Mouse (Mus musculus) heart, embryonic 15.5 days (tissue): ENCODE measurements around the gene Ffar4. TPM values are rescaled to one million over a fixed set of nuclear protein-coding genes. Genes with fewer than 3 reads are reported as not detected.

Experiments used
- ATAC-seq: fragments of 200-750 bp; cut with Nextera tagmentation; replicated peaks from 2 replicates; pipeline ENCODE4 v1.8.0; 2017; ENCODE audit warnings: low read depth, moderate TSS enrichment; ENCODE audit not compliant: insufficient number of reproducible peaks, insufficient read depth, low FRiP score
- H3K27ac ChIP-seq: fragments of 300-500 bp; sonication (generic); 2 replicates; pipeline ENCODE4 v1.5.1; 2015; ENCODE audit warnings: mild to moderate bottlenecking, inconsistent platforms
- H3K27me3 ChIP-seq: fragments of 300-500 bp; sonication (generic); 2 replicates; pipeline ENCODE4 v1.6.1; 2015; ENCODE audit warnings: inconsistent platforms
- H3K36me3 ChIP-seq: fragments of 300-500 bp; sonication (generic); 2 replicates; pipeline ENCODE4 v1.6.1; 2015; ENCODE audit warnings: mild to moderate bottlenecking, inconsistent platforms
- H3K4me1 ChIP-seq: fragments of 300-500 bp; sonication (generic); replicated peaks from 2 replicates; pipeline ENCODE4 v1.6.1; 2015; ENCODE audit warnings: inconsistent platforms
- H3K4me2 ChIP-seq: fragments of 300-500 bp; sonication (generic); 2 replicates; pipeline ENCODE4 v1.6.1; 2015; ENCODE audit warnings: inconsistent platforms, mild to moderate bottlenecking, moderate library complexity
- H3K4me3 ChIP-seq: fragments of 300-500 bp; sonication (generic); 2 replicates; pipeline ENCODE4 v1.5.1; 2015; ENCODE audit warnings: mild to moderate bottlenecking, inconsistent platforms
- H3K9ac ChIP-seq: fragments of 300-500 bp; sonication (generic); 2 replicates; pipeline ENCODE4 v1.6.1; 2015; ENCODE audit warnings: mild to moderate bottlenecking, inconsistent platforms
- H3K9me3 ChIP-seq: fragments of 300-500 bp; sonication (generic); replicated peaks from 2 replicates; pipeline ENCODE4 v1.6.1; 2016; ENCODE audit warnings: inconsistent platforms
- WGBS: fragments of 180-500 bp; shearing (Covaris S2); methylation state at CpG from one replicate; pipeline ENCODE4 v1.1.7; 2015; ENCODE audit warnings: mixed read lengths; 5-methylcytosine and 5-hydroxymethylcytosine counted together
- polyA plus RNA-seq: library from polyadenylated mRNA; unstranded; fragments of >200 nt; fragmentation: Nextera tagmentation; extraction: Ambion mirVana; gene quantifications from 2 replicates; pipeline ENCODE4 v1.2.1, GENCODE M21; 2015

Gene Ffar4
- polyA plus RNA-seq, 1 experiment from 2014 or later, result 0.29 TPM

GRCm38 (mm10) chr19:38133986-38134385 lies 37.1 kb downstream of the Ffar4 start:
- ATAC-seq, result no peak
- Histone ChIP-seq H3K27me3 (0 out of 2 replicates have a peak, but pooled peaks cover 4% of the 10 kb centered on the region), H3K9ac (no peak overlapping the region), H3K4me1 (no peaks in the 10 kb centered on the region), H3K9me3 (no peaks in the 10 kb centered on the region), H3K4me3 (no peak overlapping the region), H3K4me2 (no peak overlapping the region), H3K36me3 (no peaks in the 10 kb centered on the region), H3K27ac (no peak overlapping the region)
- WGBS, result 25% methylated on average over 11 of the region's 11 CpGs

- WGBS, result 77% methylated on average over 6 of the region's 6 CpGs
- Histone ChIP-seq H3K4me3 (no peak overlapping the region), H3K36me3 (no peaks in the 10 kb centered on the region), H3K4me2 (no peak overlapping the region), H3K27ac (no peak overlapping the region), H3K9ac (no peak overlapping the region), H3K9me3 (no peaks in the 10 kb centered on the region), H3K27me3 (0 out of 2 replicates have a peak, but pooled peaks cover 4% of the 10 kb centered on the region), H3K4me1 (no peaks in the 10 kb centered on the region)
- no peak for ATAC-seq
These were observed 37.9 kb downstream of the Ffar4 start for GRCm38 (mm10) chr19:38134806-38135205.

- no peak for ATAC-seq
- no peaks in the 10 kb centered on the region for H3K4me1 ChIP-seq
- no peak overlapping the region for H3K27ac ChIP-seq
- 61% methylated on average over 4 of the region's 4 CpGs for WGBS
- no peak overlapping the region for H3K9ac ChIP-seq
- no peaks in the 10 kb centered on the region for H3K27me3 ChIP-seq
- no peaks in the 10 kb centered on the region for H3K9me3 ChIP-seq
- no peak overlapping the region for H3K4me2 ChIP-seq
- H3K4me3 ChIP-seq, result no peak overlapping the region
- H3K36me3 ChIP-seq, result no peaks in the 10 kb centered on the region
These were observed 46.8 kb downstream of the Ffar4 start for GRCm38 (mm10) chr19:38143540-38144271.

GRCm38 (mm10) chr19:38156243-38156642 lies 59.4 kb downstream of the Ffar4 start:
- ATAC-seq, result no peak
- Histone ChIP-seq H3K27me3 (no peaks in the 10 kb centered on the region), H3K9me3 (no peaks in the 10 kb centered on the region), H3K4me2 (no peak overlapping the region), H3K27ac (no peak overlapping the region), H3K36me3 (no peaks in the 10 kb centered on the region), H3K4me3 (no peak overlapping the region), H3K4me1 (no peaks in the 10 kb centered on the region), H3K9ac (no peak overlapping the region)
- WGBS, result 90% methylated on average over 1 of the region's 1 CpGs

- Histone ChIP-seq H3K9me3 (no peaks in the 10 kb centered on the region), H3K36me3 (no peaks in the 10 kb centered on the region), H3K27me3 (no peaks in the 10 kb centered on the region), H3K4me3 (no peak overlapping the region), H3K9ac (no peak overlapping the region), H3K4me1 (no peaks in the 10 kb centered on the region), H3K27ac (no peak overlapping the region), H3K4me2 (no peak overlapping the region)
- ATAC-seq, result no peak
- WGBS, result 81% methylated on average over 21 of the region's 21 CpGs
These were observed 64.9 kb downstream of the Ffar4 start for GRCm38 (mm10) chr19:38161648-38162354.

Other genes starting within 250 kb of the Ffar4 start
- gene Myof, start 53.5 kb upstream of the Ffar4 start, polyA plus RNA-seq, result 5.5 and 7.8 TPM in 2 replicates
- 24.6 and 26.4 TPM in 2 replicates for gene Cep55, start 42.1 kb upstream of the Ffar4 start, polyA plus RNA-seq
- 4.9 and 12.8 TPM in 2 replicates for gene Rbp4, start 28.2 kb downstream of the Ffar4 start, polyA plus RNA-seq
- not detected in 2 replicates for gene Pde6c, start 35.7 kb downstream of the Ffar4 start, polyA plus RNA-seq
- 26.3 and 26.7 TPM in 2 replicates for gene Fra10ac1, start 127.1 kb downstream of the Ffar4 start, polyA plus RNA-seq
- gene Lgi1, start 167.5 kb downstream of the Ffar4 start, polyA plus RNA-seq, result 0.29 and 0.55 TPM in 2 replicates